Mouse (Mus musculus) hindbrain, postnatal 0 days (tissue): ENCODE measurements around the gene Sf3b1. TPM values are rescaled to one million over a fixed set of nuclear protein-coding genes. Genes with fewer than 3 reads are reported as not detected.
"Not testable (repeated sequence)": the region's sequence is repeated elsewhere in the genome, so short reads cannot be mapped to it uniquely, and the experiment has no call there.

Experiments used
- ATAC-seq: fragments of 200-750 bp; cut with Nextera tagmentation; 2 replicates; pipeline ENCODE4 v1.8.0; 2017; ENCODE audit warnings: mild to moderate bottlenecking, moderate TSS enrichment, moderate library complexity
- DNase-seq: peaks from one replicate; pipeline ENCODE4 v3.0.0-alpha.2; 2015; ENCODE audit warnings: low spot score
- H3K27ac ChIP-seq: fragments of 300-500 bp; sonication (generic); 2 replicates; pipeline ENCODE4 v1.5.1; 2014; ENCODE audit warnings: mild to moderate bottlenecking
- H3K27me3 ChIP-seq: fragments of 300-500 bp; sonication (generic); 2 replicates; pipeline ENCODE4 v1.6.1; 2014; ENCODE audit warnings: low read length, mixed read lengths; ENCODE audit not compliant: insufficient read depth
- H3K36me3 ChIP-seq: fragments of 300-500 bp; sonication (generic); 2 replicates; pipeline ENCODE4 v1.6.1; 2014; ENCODE audit warnings: low read length, mixed read lengths; ENCODE audit not compliant: insufficient read depth
- H3K4me1 ChIP-seq: fragments of 300-500 bp; sonication (generic); 2 replicates; pipeline ENCODE4 v1.6.1; 2014; ENCODE audit warnings: antibody characterized with exemption, low read length, mixed read lengths; ENCODE audit not compliant: insufficient read depth
- H3K4me2 ChIP-seq: fragments of 300-500 bp; sonication (generic); 2 replicates; pipeline ENCODE4 v1.6.1; 2014; ENCODE audit warnings: low read depth, mild to moderate bottlenecking, low read length, moderate library complexity, mixed read lengths
- H3K4me3 ChIP-seq: fragments of 300-500 bp; sonication (generic); 2 replicates; pipeline ENCODE4 v1.5.1; 2014; ENCODE audit warnings: low read length
- H3K9ac ChIP-seq: fragments of 300-500 bp; sonication (generic); replicated peaks from 2 replicates; pipeline ENCODE4 v1.6.1; 2014; ENCODE audit warnings: mild to moderate bottlenecking, low read length, moderate library complexity, mixed read lengths
- H3K9me3 ChIP-seq: fragments of 300-500 bp; sonication (generic); 2 replicates; pipeline ENCODE4 v1.6.1; 2016; ENCODE audit warnings: low read length, mixed read lengths
- CTCF ChIP-seq: IDR thresholded peaks from 2 replicates; pipeline ENCODE4 v1.5.1; 2016; ENCODE audit warnings: antibody characterized with exemption, control low read depth, low read depth
- WGBS: fragments of 180-500 bp; shearing (Covaris S2); extraction: QIAGEN DNeasy Blood & Tissue Kit; methylation state at CpG from one replicate; pipeline ENCODE4 v1.1.7; 2014; 5-methylcytosine and 5-hydroxymethylcytosine counted together
- polyA plus RNA-seq: library from polyadenylated mRNA; unstranded; fragments of >200 nt; fragmentation: Nextera tagmentation; extraction: Ambion mirVana; gene quantifications from 2 replicates; pipeline ENCODE4 v1.2.1, GENCODE M21; 2015
- total RNA-seq: library from RNA; depleted of rRNA; stranded (reverse); fragments of >200 nt; gene quantifications from 2 replicates; pipeline ENCODE4 v1.2.3, GENCODE M21; 2014; rRNA removed

Gene Sf3b1
- total RNA-seq (141 and 306 TPM in 2 replicates), polyA plus RNA-seq (261 and 279 TPM in 2 replicates)

GRCm38 (mm10) chr1:55027253-55027801 is at the start of gene Sf3b1:
Gene Sf3b1 (minus strand): TSS chr1:55027481.
- Histone ChIP-seq H3K9me3 (no peaks in the 10 kb centered on the region), H3K36me3 (no peaks in the 10 kb centered on the region), H3K4me3 (peak within 1 kb of the TSS; percentile 99), H3K4me2 (peak within 1 kb of the TSS; percentile 84), H3K27me3 (no peaks in the 10 kb centered on the region), H3K4me1 (no peaks in the 10 kb centered on the region), H3K27ac (peak within 1 kb of the TSS; percentile 97), H3K9ac (peak within 1 kb of the TSS; percentile 99)
- peak; percentile 100 for ATAC-seq
- DNase-seq: peak; percentile 98
- 1% methylated on average over 46 of the region's 46 CpGs for WGBS
- TF ChIP-seq CTCF: peak; percentile 19; the same call in 1 of the 2 replicates

- no peak for TF ChIP-seq CTCF
- Histone ChIP-seq H3K27me3 (no peaks in the 10 kb centered on the region), H3K4me1 (no peaks in the 10 kb centered on the region), H3K27ac (no peak overlapping the region), H3K4me2 (no peak overlapping the region), H3K9me3 (no peaks in the 10 kb centered on the region), H3K4me3 (no peak overlapping the region), H3K9ac (no peak overlapping the region), H3K36me3 (peaks cover 34% of the 10 kb centered on the region)
- ATAC-seq (no peak), DNase-seq (no peak)
Observed at GRCm38 (mm10) chr1:55076395-55076743, 49.1 kb upstream of the Sf3b1 start.

GRCm38 (mm10) chr1:55075652-55076394 is 48.5 kb upstream of the Sf3b1 start:
- no peaks in the 10 kb centered on the region for H3K9me3 ChIP-seq
- H3K4me3 ChIP-seq: no peak overlapping the region
- peaks cover 29% of the 10 kb centered on the region for H3K36me3 ChIP-seq
- no peak for TF ChIP-seq CTCF
- ATAC-seq: no peak
- no peak for DNase-seq
- H3K4me2 ChIP-seq: no peak overlapping the region
- H3K27me3 ChIP-seq: no peaks in the 10 kb centered on the region
- WGBS: 84% methylated on average over 5 of the region's 5 CpGs
- no peaks in the 10 kb centered on the region for H3K4me1 ChIP-seq
- no peak overlapping the region for H3K27ac ChIP-seq
- no peak overlapping the region for H3K9ac ChIP-seq

GRCm38 (mm10) chr1:55074757-55075156 is 47.5 kb upstream of the Sf3b1 start:
- no peaks in the 10 kb centered on the region for H3K27me3 ChIP-seq
- no peak for TF ChIP-seq CTCF
- no peak for ATAC-seq
- H3K27ac ChIP-seq: no peak overlapping the region
- WGBS: 83% methylated on average over 2 of the region's 2 CpGs
- H3K36me3 ChIP-seq: peaks cover 23% of the 10 kb centered on the region
- no peak overlapping the region for H3K4me3 ChIP-seq
- no peak overlapping the region for H3K9ac ChIP-seq
- DNase-seq: no peak
- H3K4me1 ChIP-seq: no peaks in the 10 kb centered on the region
- H3K9me3 ChIP-seq: no peaks in the 10 kb centered on the region
- H3K4me2 ChIP-seq: no peak overlapping the region

GRCm38 (mm10) chr1:55072328-55072727 is 45.0 kb upstream of the Sf3b1 start:
- not testable (repeated sequence) for ATAC-seq, H3K4me3 ChIP-seq, H3K27me3 ChIP-seq, H3K27ac ChIP-seq, H3K4me2 ChIP-seq, H3K4me1 ChIP-seq, H3K9ac ChIP-seq, DNase-seq, H3K9me3 ChIP-seq
- H3K36me3 ChIP-seq: peaks cover 10% of the 10 kb centered on the region; the same call in 1 of the 2 replicates

GRCm38 (mm10) chr1:55061772-55062171 is 34.5 kb upstream of the Sf3b1 start:
- no peak for TF ChIP-seq CTCF
- Histone ChIP-seq H3K4me3 (no peak overlapping the region), H3K36me3 (peaks cover 17% of the 10 kb centered on the region; the same call in 1 of the 2 replicates), H3K4me2 (no peak overlapping the region), H3K27me3 (no peaks in the 10 kb centered on the region), H3K4me1 (no peaks in the 10 kb centered on the region), H3K27ac (no peak overlapping the region), H3K9ac (no peak overlapping the region), H3K9me3 (no peaks in the 10 kb centered on the region)
- no peak for DNase-seq
- ATAC-seq: no peak
- 93% methylated on average over 4 of the region's 4 CpGs for WGBS

- H3K4me1 ChIP-seq: no peaks in the 10 kb centered on the region
- H3K4me3 ChIP-seq: no peak overlapping the region
- H3K36me3 ChIP-seq: peaks cover 17% of the 10 kb centered on the region; the same call in 1 of the 2 replicates
- no peak for TF ChIP-seq CTCF
- no peak overlapping the region for H3K9ac ChIP-seq
- H3K27me3 ChIP-seq: no peaks in the 10 kb centered on the region
- no peak for DNase-seq
- WGBS: 94% methylated on average over 5 of the region's 5 CpGs
- no peak for ATAC-seq
- no peak overlapping the region for H3K4me2 ChIP-seq
- H3K9me3 ChIP-seq: no peaks in the 10 kb centered on the region
- H3K27ac ChIP-seq: no peak overlapping the region
Observed at GRCm38 (mm10) chr1:55061099-55061498, 33.8 kb upstream of the Sf3b1 start.

- 79% methylated on average over 2 of the region's 3 CpGs for WGBS
- not testable (repeated sequence) for H3K4me2 ChIP-seq, H3K27ac ChIP-seq, H3K36me3 ChIP-seq, H3K4me1 ChIP-seq, H3K27me3 ChIP-seq, H3K9me3 ChIP-seq, ATAC-seq, DNase-seq, H3K4me3 ChIP-seq, H3K9ac ChIP-seq
Observed at GRCm38 (mm10) chr1:55058383-55058782, 31.1 kb upstream of the Sf3b1 start.
